Mouse (Mus musculus): Measurements from ENCODE around the gene Map10. TPM values are rescaled to one million over a fixed set of nuclear protein-coding genes. Genes with fewer than 3 reads are reported as not detected.

Map10 gene
- total and polyA plus RNA-seq, 3 experiments = 1.3 to 6.7 (median 2.3) TPM

GRCm38 (mm10) chr8:125700407-125700806, 30.8 kb downstream of the Map10 start:
- Histone ChIP-seq H3K4me1 (ENCODE audit: control insufficient read depth in 1 of 2, insufficient read depth in 2 of 2) (peaks cover 14 to 16% of the 10 kb centered on the region in 2 experiments), H3K79me2 (replicated peaks; ENCODE audit: control insufficient read depth, extremely low read depth, insufficient read depth, poor library complexity, severe bottlenecking) (no peaks in the 10 kb centered on the region), H3K27ac (ENCODE audit: insufficient read depth, low read depth) (0 out of 2 replicates have a peak overlapping the region, but pooled peaks have one; percentile 3), H3K27me3 (replicated peaks) (no peaks in the 10 kb centered on the region), H3K9me3 (replicated peaks; ENCODE audit: low read length) (peaks cover 17% of the 10 kb centered on the region), H3K4me2 (ENCODE audit: insufficient read depth, low read depth, poor library complexity, severe bottlenecking) (no peak overlapping the region), H3K36me3 (replicated peaks in 1 of 2; ENCODE audit: control insufficient read depth in 1 of 2, insufficient read depth in 1 of 2, low read length in 1 of 2) (no peaks in the 10 kb centered on the region), H3K4me3 (replicated peaks in 1 of 3; ENCODE audit: low read depth in 2 of 3, low read length in 2 of 3, poor library complexity in 1 of 3) (no peak overlapping the region), H3K9ac (ENCODE audit: insufficient read depth, low read depth) (no peak overlapping the region)
- 0 out of 2 replicates have a peak, but pooled peaks have one; percentile 10 for TF ChIP-seq NRF1 (IDR thresholded peaks at IDR 0.05; ENCODE audit: low read depth, low read length)
- no peak for TF ChIP-seq UBTF (IDR thresholded peaks at IDR 0.05; ENCODE audit: low read depth, low read length)
- in situ Hi-C loops (cut with MboI; ENCODE audit: low pct_ligation_motif_present, low pct_unique_long_range_greater_than_20kb, low sequenced_read_pairs) (loop anchor here (5.0 kb wide), 1 partner anchor 518 kb away; no protein-coding TSS in a partner anchor), dilution Hi-C loops (cut with MboI; ENCODE audit: extremely low pct_ligation_motif_present, extremely low pct_unique_long_range_greater_than_20kb, low sequenced_read_pairs) (no loop called here)
- DNase-seq (ENCODE audit: extremely low read depth) = no peak

- H3K9me3 ChIP-seq (replicated peaks; ENCODE audit: low read length) = peaks cover 13% of the 10 kb centered on the region
- H3K4me1 ChIP-seq (ENCODE audit: control insufficient read depth in 1 of 2, insufficient read depth in 2 of 2) = peaks cover 10 to 18% of the 10 kb centered on the region in 2 experiments
- no peak overlapping the region for H3K4me2 ChIP-seq (ENCODE audit: insufficient read depth, low read depth, poor library complexity, severe bottlenecking)
- no peak for TF ChIP-seq MAFK (IDR thresholded peaks at IDR 0.05; ENCODE audit: insufficient replicate concordance, low read length)
- TF ChIP-seq SMC3 (IDR thresholded peaks at IDR 0.05; ENCODE audit: low read depth, low read length) = no peak
- TF ChIP-seq JUN (IDR thresholded peaks at IDR 0.05; ENCODE audit: insufficient read depth, low read depth, low read length) = no peak
- TF ChIP-seq NRF1 (IDR thresholded peaks at IDR 0.05; ENCODE audit: low read depth, low read length) = no peak
- no peak for TF ChIP-seq USF1 (IDR thresholded peaks at IDR 0.05; ENCODE audit: low read depth, low read length)
- no peak for TF ChIP-seq TCF12 (IDR thresholded peaks at IDR 0.05; ENCODE audit: low read depth, low read length)
- no peak overlapping the region for H3K27ac ChIP-seq (ENCODE audit: insufficient read depth, low read depth)
- H3K79me2 ChIP-seq (replicated peaks; ENCODE audit: control insufficient read depth, extremely low read depth, insufficient read depth, poor library complexity, severe bottlenecking) = no peaks in the 10 kb centered on the region
- dilution Hi-C loops (cut with MboI; ENCODE audit: extremely low pct_ligation_motif_present, extremely low pct_unique_long_range_greater_than_20kb, low sequenced_read_pairs) = no loop called here
- in situ Hi-C loops (cut with MboI; ENCODE audit: low pct_ligation_motif_present, low pct_unique_long_range_greater_than_20kb, low sequenced_read_pairs) = loop anchor here (5.0 kb wide), 1 partner anchor 521 kb away; no protein-coding TSS in a partner anchor
- H3K9ac ChIP-seq (ENCODE audit: insufficient read depth, low read depth) = no peak overlapping the region
- no peak overlapping the region for H3K4me3 ChIP-seq (replicated peaks in 1 of 3; ENCODE audit: low read depth in 2 of 3, low read length in 2 of 3, poor library complexity in 1 of 3)
- no peaks in the 10 kb centered on the region for H3K27me3 ChIP-seq (replicated peaks)
- no peaks in the 10 kb centered on the region for H3K36me3 ChIP-seq (replicated peaks in 1 of 2; ENCODE audit: control insufficient read depth in 1 of 2, insufficient read depth in 1 of 2, low read length in 1 of 2)
- no peak for DNase-seq (ENCODE audit: extremely low read depth)
These were observed 33.4 kb downstream of the Map10 start for GRCm38 (mm10) chr8:125702868-125703473.

- Histone ChIP-seq H3K27me3 (replicated peaks) (no peaks in the 10 kb centered on the region), H3K36me3 (replicated peaks in 1 of 2; ENCODE audit: control insufficient read depth in 1 of 2, insufficient read depth in 1 of 2, low read length in 1 of 2) (no peaks in the 10 kb centered on the region), H3K4me1 (ENCODE audit: control insufficient read depth in 1 of 2, insufficient read depth in 2 of 2) (peaks cover 10 to 13% of the 10 kb centered on the region in 2 experiments), H3K4me2 (ENCODE audit: insufficient read depth, low read depth, poor library complexity, severe bottlenecking) (no peak overlapping the region), H3K9ac (ENCODE audit: insufficient read depth, low read depth) (no peak overlapping the region), H3K79me2 (replicated peaks; ENCODE audit: control insufficient read depth, extremely low read depth, insufficient read depth, poor library complexity, severe bottlenecking) (no peaks in the 10 kb centered on the region), H3K27ac (ENCODE audit: insufficient read depth, low read depth) (no peak overlapping the region), H3K4me3 (replicated peaks in 1 of 3; ENCODE audit: low read depth in 2 of 3, low read length in 2 of 3, poor library complexity in 1 of 3) (no peak overlapping the region), H3K9me3 (replicated peaks; ENCODE audit: low read length) (peaks cover 3% of the 10 kb centered on the region)
- DNase-seq (ENCODE audit: extremely low read depth) = no peak
- dilution Hi-C loops (cut with MboI; ENCODE audit: extremely low pct_ligation_motif_present, extremely low pct_unique_long_range_greater_than_20kb, low sequenced_read_pairs) = no loop called here
- TF ChIP-seq HCFC1 (IDR thresholded peaks at IDR 0.05; ENCODE audit: low read depth, low read length) = no peak
- TF ChIP-seq NELFE (IDR thresholded peaks at IDR 0.05; ENCODE audit: low read depth, low read length) = no peak
- no peak for TF ChIP-seq UBTF (IDR thresholded peaks at IDR 0.05; ENCODE audit: low read depth, low read length)
- in situ Hi-C loops (cut with MboI; ENCODE audit: low pct_ligation_motif_present, low pct_unique_long_range_greater_than_20kb, low sequenced_read_pairs) = loop anchor here (5.0 kb wide), 1 partner anchor 522 kb away; no protein-coding TSS in a partner anchor
These were observed 34.8 kb downstream of the Map10 start for GRCm38 (mm10) chr8:125704434-125704833.

Measured in CH12.LX (cell line).